Mouse (Mus musculus) yolk sac, embryonic 10.5 days (tissue): ENCODE data around the gene Dnajb11.

Source experiments
- DNase-seq: peaks from one replicate; pipeline ENCODE4 v3.0.0-alpha.2; 2017; ENCODE audit warnings: low spot score

Dnajb11 gene

GRCm38 (mm10) chr16:22881487-22881886 is 23.8 kb downstream of the Dnajb11 start:
- no peak for DNase-seq

- no peak for DNase-seq
Observed at GRCm38 (mm10) chr16:22883441-22883840, 25.8 kb downstream of the Dnajb11 start.

- DNase-seq = no peak
Observed at GRCm38 (mm10) chr16:22885356-22885755, 27.7 kb downstream of the Dnajb11 start.

- DNase-seq = no peak
Observed at GRCm38 (mm10) chr16:22886726-22887125, 29.1 kb downstream of the Dnajb11 start.

- peak; percentile 64 for DNase-seq
Observed at GRCm38 (mm10) chr16:22888835-22889234, 31.2 kb downstream of the Dnajb11 start.

- DNase-seq = no peak
Observed at GRCm38 (mm10) chr16:22889716-22890115, 32.1 kb downstream of the Dnajb11 start.

- no peak for DNase-seq
Observed at GRCm38 (mm10) chr16:22890683-22891510, 33.3 kb downstream of the Dnajb11 start, which contains the start of gene Ahsg. Gene Ahsg, plus strand, starts transcription at chr16:22891277.

GRCm38 (mm10) chr16:22891733-22892154 is 34.1 kb downstream of the Dnajb11 start:
- DNase-seq = peak; percentile 57

- no peak for DNase-seq
Observed at GRCm38 (mm10) chr16:22894095-22894494, 36.5 kb downstream of the Dnajb11 start.

GRCm38 (mm10) chr16:22896618-22897017 is 39.0 kb downstream of the Dnajb11 start:
- no peak for DNase-seq

- DNase-seq = no peak
Observed at GRCm38 (mm10) chr16:22899346-22899745, 41.7 kb downstream of the Dnajb11 start.

GRCm38 (mm10) chr16:22899866-22900570 is 42.4 kb downstream of the Dnajb11 start:
- DNase-seq = no peak

GRCm38 (mm10) chr16:22901326-22901725 is 43.7 kb downstream of the Dnajb11 start:
- DNase-seq = no peak

GRCm38 (mm10) chr16:22909290-22909689 is 51.6 kb downstream of the Dnajb11 start:
- no peak for DNase-seq

GRCm38 (mm10) chr16:22911986-22912385 is 54.3 kb downstream of the Dnajb11 start:
- no peak for DNase-seq

GRCm38 (mm10) chr16:22912886-22913285 is 55.2 kb downstream of the Dnajb11 start:
- no peak for DNase-seq

GRCm38 (mm10) chr16:22914276-22914675 is 56.6 kb downstream of the Dnajb11 start:
- DNase-seq = no peak

GRCm38 (mm10) chr16:22918034-22918433 is 60.4 kb downstream of the Dnajb11 start, which contains the start of gene Fetub:
Gene Fetub, plus strand, starts transcription at chr16:22918334.
- DNase-seq = no peak

- no peak for DNase-seq
Observed at GRCm38 (mm10) chr16:22918664-22919312, 61.1 kb downstream of the Dnajb11 start.

- DNase-seq = peak; percentile 67
Observed at GRCm38 (mm10) chr16:22919971-22920854, 62.6 kb downstream of the Dnajb11 start.

GRCm38 (mm10) chr16:22921761-22922160 is 64.1 kb downstream of the Dnajb11 start:
- no peak for DNase-seq
